Mouse (Mus musculus): Measurements from ENCODE around the gene Sema6d.

DNA sequence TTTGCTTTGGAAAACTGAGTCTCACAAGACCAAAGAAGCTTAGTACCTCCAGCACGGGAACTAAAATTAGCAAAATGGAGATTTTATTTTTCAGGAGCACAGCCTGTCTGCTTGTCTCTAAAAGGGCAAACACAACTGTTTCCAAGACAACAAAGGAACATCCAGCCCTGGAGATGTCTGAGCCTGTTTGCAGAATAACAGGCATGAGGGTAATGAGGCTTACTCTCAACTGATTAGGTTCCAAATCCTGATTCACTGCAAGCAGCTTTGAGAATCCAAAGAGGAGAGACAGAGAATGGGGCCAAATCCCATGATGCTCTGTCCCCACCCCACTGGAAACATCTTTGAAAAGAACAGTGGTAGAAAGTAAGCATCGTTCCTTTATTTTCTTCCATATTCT, 440.7 kb downstream of the Sema6d start:
- TF ChIP-seq POLR2A (IDR thresholded peaks at IDR 0.05; ENCODE audit: low read depth, low read length) (no peak), CTCF (IDR thresholded peaks at IDR 0.05; ENCODE audit: borderline replicate concordance, insufficient read depth, low read length) (no peak)
